Mouse (Mus musculus) fibroblast of lung, adult 2 months (primary cell): ENCODE measurements around the gene Dnah14.

Experiments
- DNase-seq: peaks from one replicate; pipeline ENCODE4 v3.0.0-alpha.2; 2011; ENCODE audit warnings: low read depth

Gene Dnah14

GRCm38 (mm10) chr1:181789952-181790351 lies 213.6 kb downstream of the Dnah14 start:
- peak; percentile 7 for DNase-seq

GRCm38 (mm10) chr1:181793541-181793940 lies 217.2 kb downstream of the Dnah14 start:
- DNase-seq, result peak; percentile 4

- no peak for DNase-seq
These were observed 223.6 kb downstream of the Dnah14 start for GRCm38 (mm10) chr1:181799911-181800310.

GRCm38 (mm10) chr1:181800667-181801066 lies 224.3 kb downstream of the Dnah14 start:
- no peak for DNase-seq

GRCm38 (mm10) chr1:181811481-181812223 lies 235.3 kb downstream of the Dnah14 start:
- DNase-seq, result no peak

- DNase-seq, result no peak
These were observed 250.4 kb downstream of the Dnah14 start for GRCm38 (mm10) chr1:181826716-181827115.

GRCm38 (mm10) chr1:181828365-181828764 lies 252.0 kb downstream of the Dnah14 start:
- no peak for DNase-seq

- DNase-seq, result no peak
These were observed 256.4 kb downstream of the Dnah14 start for GRCm38 (mm10) chr1:181832720-181833119.

- DNase-seq, result no peak
These were observed 256.8 kb downstream of the Dnah14 start for GRCm38 (mm10) chr1:181833143-181833542.

GRCm38 (mm10) chr1:181838111-181838510 lies 261.8 kb downstream of the Dnah14 start:
- no peak for DNase-seq

- DNase-seq, result no peak
These were observed 263.5 kb downstream of the Dnah14 start for GRCm38 (mm10) chr1:181839746-181840366.

GRCm38 (mm10) chr1:181841396-181841795 lies 265.0 kb downstream of the Dnah14 start:
- DNase-seq, result no peak

- peak; percentile 77 for DNase-seq
These were observed 265.7 kb downstream of the Dnah14 start for GRCm38 (mm10) chr1:181841864-181842672.

- DNase-seq, result no peak
These were observed 266.4 kb downstream of the Dnah14 start, which contains the start of gene Lbr for GRCm38 (mm10) chr1:181842781-181843180. Gene Lbr, minus strand, starts transcription at chr1:181843046.

- DNase-seq, result no peak
These were observed 268.7 kb downstream of the Dnah14 start for GRCm38 (mm10) chr1:181844874-181845547.

GRCm38 (mm10) chr1:181845767-181846166 lies 269.4 kb downstream of the Dnah14 start:
- no peak for DNase-seq

- no peak for DNase-seq
These were observed 271.0 kb downstream of the Dnah14 start for GRCm38 (mm10) chr1:181847396-181847795.

- no peak for DNase-seq
These were observed 271.9 kb downstream of the Dnah14 start for GRCm38 (mm10) chr1:181848210-181848609.

- no peak for DNase-seq
These were observed 274.1 kb downstream of the Dnah14 start for GRCm38 (mm10) chr1:181850441-181850840.

GRCm38 (mm10) chr1:181851521-181852310 lies 275.4 kb downstream of the Dnah14 start:
- peak; percentile 62 for DNase-seq

GRCm38 (mm10) chr1:181852466-181852865 lies 276.1 kb downstream of the Dnah14 start:
- DNase-seq, result no peak
